Mouse (Mus musculus) intestine, embryonic 15.5 days (tissue): ENCODE data around the gene Smg5. TPM values are rescaled to one million over a fixed set of nuclear protein-coding genes. Genes with fewer than 3 reads are reported as not detected.

Experiments
- ATAC-seq: fragments of 200-750 bp; cut with Nextera tagmentation; 2 replicates; pipeline ENCODE4 v1.8.0; 2017; ENCODE audit warnings: moderate TSS enrichment, moderate library complexity
- H3K27ac ChIP-seq: fragments of 300-500 bp; sonication (generic); 2 replicates; pipeline ENCODE4 v1.5.1; 2015; ENCODE audit warnings: mild to moderate bottlenecking, inconsistent platforms
- H3K27me3 ChIP-seq: fragments of 300-500 bp; sonication (generic); replicated peaks from 2 replicates; pipeline ENCODE4 v1.6.1; 2015; ENCODE audit warnings: inconsistent platforms
- H3K36me3 ChIP-seq: fragments of 300-500 bp; sonication (generic); 2 replicates; pipeline ENCODE4 v1.6.1; 2015; ENCODE audit warnings: inconsistent platforms
- H3K4me1 ChIP-seq: fragments of 300-500 bp; sonication (generic); replicated peaks from 2 replicates; pipeline ENCODE4 v1.6.1; 2015; ENCODE audit warnings: inconsistent platforms
- H3K4me2 ChIP-seq: fragments of 300-500 bp; sonication (generic); replicated peaks from 2 replicates; pipeline ENCODE4 v1.6.1; 2015; ENCODE audit warnings: mild to moderate bottlenecking, inconsistent platforms
- H3K4me3 ChIP-seq: fragments of 300-500 bp; sonication (generic); replicated peaks from 2 replicates; pipeline ENCODE4 v1.5.1; 2015; ENCODE audit warnings: inconsistent platforms
- H3K9ac ChIP-seq: fragments of 300-500 bp; sonication (generic); 2 replicates; pipeline ENCODE4 v1.6.1; 2015; ENCODE audit warnings: inconsistent platforms
- H3K9me3 ChIP-seq: fragments of 300-500 bp; sonication (generic); 2 replicates; pipeline ENCODE4 v1.6.1; 2016; ENCODE audit warnings: inconsistent platforms
- WGBS: fragments of 180-500 bp; shearing (Covaris S2); methylation state at CpG from one replicate; pipeline ENCODE4 v1.1.7; 2015; 5-methylcytosine and 5-hydroxymethylcytosine counted together
- polyA plus RNA-seq: library from polyadenylated mRNA; unstranded; fragments of >200 nt; fragmentation: Nextera tagmentation; extraction: Ambion mirVana; gene quantifications from 2 replicates; pipeline ENCODE4 v1.2.1, GENCODE M21; 2015

The Smg5 gene
- polyA plus RNA-seq, 1 experiment from 2014 or later = 39.9 TPM

GRCm38 (mm10) chr3:88331282-88331681 is 4.8 kb upstream of the Smg5 start:
- Histone ChIP-seq H3K4me3 (no peak overlapping the region), H3K4me1 (peaks cover 3% of the 10 kb centered on the region; the same call in 1 of the 2 replicates), H3K27ac (no peak overlapping the region), H3K36me3 (peaks cover 6% of the 10 kb centered on the region; the same call in 1 of the 2 replicates), H3K9ac (no peak overlapping the region), H3K4me2 (no peak overlapping the region), H3K27me3 (no peaks in the 10 kb centered on the region), H3K9me3 (no peaks in the 10 kb centered on the region)
- WGBS = 38% methylated on average over 2 of the region's 2 CpGs
- ATAC-seq = no peak

- H3K4me2 ChIP-seq = peak overlapping the region; percentile 66
- H3K4me1 ChIP-seq = peaks cover 10% of the 10 kb centered on the region
- peak; percentile 83 for ATAC-seq
- H3K27me3 ChIP-seq = no peaks in the 10 kb centered on the region
- H3K9me3 ChIP-seq = no peaks in the 10 kb centered on the region
- peak overlapping the region; percentile 81 for H3K4me3 ChIP-seq
- peak overlapping the region; percentile 93 for H3K27ac ChIP-seq
- peaks cover 2% of the 10 kb centered on the region; the same call in 1 of the 2 replicates for H3K36me3 ChIP-seq
- peak overlapping the region; percentile 42 for H3K9ac ChIP-seq
- 34% methylated on average over 12 of the region's 12 CpGs for WGBS
Observed at GRCm38 (mm10) chr3:88334029-88334658, 1.9 kb upstream of the Smg5 start.

GRCm38 (mm10) chr3:88334902-88335435 is 1.1 kb upstream of the Smg5 start:
- H3K27ac ChIP-seq = peak overlapping the region; percentile 93
- no peaks in the 10 kb centered on the region for H3K9me3 ChIP-seq
- peaks cover 10% of the 10 kb centered on the region for H3K4me1 ChIP-seq
- peak overlapping the region; percentile 95 for H3K9ac ChIP-seq
- H3K27me3 ChIP-seq = no peaks in the 10 kb centered on the region
- peak overlapping the region; percentile 81 for H3K4me3 ChIP-seq
- no peaks in the 10 kb centered on the region for H3K36me3 ChIP-seq
- ATAC-seq = no peak
- 32% methylated on average over 3 of the region's 3 CpGs for WGBS
- peak overlapping the region; percentile 66 for H3K4me2 ChIP-seq

DNA sequence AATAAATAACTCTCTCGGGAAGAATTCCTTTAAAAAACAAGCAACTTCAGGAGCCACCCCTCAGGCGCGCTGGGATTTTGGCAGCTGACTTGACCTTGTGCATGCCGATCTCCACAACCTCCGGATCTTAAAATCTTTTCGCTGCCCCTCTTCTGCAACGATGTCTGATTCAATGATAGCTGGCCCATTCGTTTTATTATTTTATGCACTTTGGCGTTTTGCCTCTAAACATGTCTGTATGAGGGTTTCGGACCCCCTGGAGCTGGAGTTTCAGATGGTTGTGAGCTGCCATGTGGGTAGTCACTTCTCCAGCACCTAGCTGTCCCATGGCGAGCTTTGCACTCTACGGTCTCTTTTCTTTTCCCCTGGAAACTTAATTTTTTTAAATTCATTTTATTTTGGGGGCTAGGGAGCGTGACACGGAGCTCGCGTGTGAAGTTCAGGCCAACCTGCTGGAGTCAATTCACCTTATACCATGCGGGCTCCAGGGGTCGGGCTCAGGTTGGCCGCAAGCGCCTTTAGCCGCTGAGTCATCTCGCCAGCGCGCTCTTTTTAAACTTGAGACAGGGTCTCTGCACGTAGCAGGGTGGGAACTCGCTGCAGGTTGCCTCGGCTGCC is 515 bp upstream of the Smg5 start:
- Histone ChIP-seq H3K27me3 (no peaks in the 10 kb centered on the region), H3K27ac (peak overlapping the region; percentile 93)
- ATAC-seq = peak; percentile 31

GRCm38 (mm10) chr3:88337367-88338020 is 1.4 kb downstream of the Smg5 start:
- Histone ChIP-seq H3K9me3 (no peaks in the 10 kb centered on the region), H3K4me1 (peaks cover 10% of the 10 kb centered on the region), H3K36me3 (peaks cover 5% of the 10 kb centered on the region), H3K4me3 (peak overlapping the region; percentile 81; the same call in 1 of the 2 replicates), H3K4me2 (peak overlapping the region; percentile 60), H3K27ac (peak overlapping the region; percentile 45), H3K9ac (peak overlapping the region; percentile 11; the same call in 1 of the 2 replicates), H3K27me3 (no peaks in the 10 kb centered on the region)
- 54% methylated on average over 11 of the region's 11 CpGs for WGBS
- ATAC-seq = no peak

More for the DNA sequence above, 515 bp upstream of the Smg5 start:
- H3K9ac ChIP-seq = peak overlapping the region; percentile 95
- H3K9me3 ChIP-seq = no peaks in the 10 kb centered on the region
- under 1% methylated on average over 27 of the region's 27 CpGs for WGBS
- H3K36me3 ChIP-seq = no peaks in the 10 kb centered on the region
- H3K4me2 ChIP-seq = peak overlapping the region; percentile 66
- peaks cover 10% of the 10 kb centered on the region for H3K4me1 ChIP-seq
- H3K4me3 ChIP-seq = peak overlapping the region; percentile 81

DNA sequence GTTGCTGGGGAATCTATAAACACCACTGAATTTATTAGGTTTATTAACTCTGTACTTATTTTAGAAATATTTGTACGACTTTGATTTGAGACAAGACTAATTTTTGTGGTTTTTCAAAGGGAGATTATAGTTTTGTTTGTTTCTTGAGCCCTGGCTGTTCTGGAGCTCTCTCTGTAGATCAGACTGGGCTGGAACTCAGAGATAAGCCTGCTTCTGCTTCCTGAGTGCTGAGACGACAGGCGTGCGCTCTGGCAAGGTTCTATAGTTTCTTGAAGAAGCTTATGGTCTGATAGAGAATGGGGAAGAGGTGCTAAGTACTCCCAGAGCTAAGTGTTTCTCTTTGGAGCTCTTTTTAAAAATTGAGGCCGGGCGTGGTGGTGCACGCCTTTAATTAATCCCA is 2.3 kb downstream of the Smg5 start:
- Histone ChIP-seq H3K9me3 (no peaks in the 10 kb centered on the region), H3K4me2 (no peak overlapping the region), H3K36me3 (peaks cover 12% of the 10 kb centered on the region), H3K27me3 (no peaks in the 10 kb centered on the region), H3K27ac (no peak overlapping the region), H3K4me1 (peaks cover 8% of the 10 kb centered on the region), H3K4me3 (no peak overlapping the region), H3K9ac (no peak overlapping the region)
- WGBS = 91% methylated on average over 7 of the region's 7 CpGs
- no peak for ATAC-seq

DNA sequence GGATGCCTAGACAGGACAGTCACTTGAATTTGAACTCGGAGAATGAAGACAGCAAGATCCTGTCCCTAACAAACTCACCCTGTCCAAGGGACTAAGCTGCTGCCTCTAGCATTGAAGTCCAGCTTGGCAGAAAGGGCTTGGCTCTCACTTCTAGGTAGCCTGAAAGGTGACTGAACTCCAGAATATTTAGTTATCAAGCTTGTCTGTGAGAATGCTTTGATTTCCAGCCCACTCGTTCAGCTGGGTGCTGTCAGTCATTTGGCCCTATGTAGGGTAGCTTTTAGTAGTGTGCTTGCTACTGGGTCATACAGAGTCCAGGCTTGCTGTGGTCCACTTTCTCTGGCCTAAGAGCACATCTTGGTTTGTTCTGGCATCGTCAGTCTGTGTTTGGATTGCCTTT is 2.9 kb downstream of the Smg5 start:
- Histone ChIP-seq H3K36me3 (peaks cover 19% of the 10 kb centered on the region), H3K4me3 (no peak overlapping the region), H3K27ac (no peak overlapping the region), H3K27me3 (no peaks in the 10 kb centered on the region), H3K9ac (no peak overlapping the region), H3K9me3 (no peaks in the 10 kb centered on the region), H3K4me1 (peaks cover 7% of the 10 kb centered on the region), H3K4me2 (no peak overlapping the region)
- 69% methylated on average over 3 of the region's 3 CpGs for WGBS
- ATAC-seq = no peak

DNA sequence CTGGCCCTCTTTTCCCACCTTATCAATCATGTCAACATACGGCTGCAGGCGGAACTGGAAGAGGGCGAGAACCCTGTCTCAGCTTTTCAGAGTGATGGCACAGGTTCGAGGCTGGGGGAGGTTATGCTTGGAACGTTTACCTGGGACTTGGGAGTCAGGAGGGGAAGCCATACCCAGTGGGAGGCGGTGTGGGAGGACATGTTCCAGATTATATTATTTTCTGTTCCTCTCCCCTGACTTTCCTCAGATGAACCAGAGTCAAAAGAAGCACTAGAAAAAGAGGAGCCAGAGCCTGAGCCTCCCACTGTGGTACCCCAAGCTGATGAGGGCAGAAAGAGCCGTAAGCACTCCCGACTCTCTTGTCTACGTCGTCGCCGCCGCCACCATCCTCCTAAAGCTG is 14.7 kb downstream of the Smg5 start:
- no peak for ATAC-seq
- no peaks in the 10 kb centered on the region for H3K9me3 ChIP-seq
- no peak overlapping the region for H3K27ac ChIP-seq
- H3K4me1 ChIP-seq = no peaks in the 10 kb centered on the region
- no peak overlapping the region for H3K4me2 ChIP-seq
- H3K4me3 ChIP-seq = no peak overlapping the region
- H3K9ac ChIP-seq = no peak overlapping the region
- 88% methylated on average over 13 of the region's 13 CpGs for WGBS
- peaks cover 86% of the 10 kb centered on the region for H3K36me3 ChIP-seq
- no peaks in the 10 kb centered on the region for H3K27me3 ChIP-seq

DNA sequence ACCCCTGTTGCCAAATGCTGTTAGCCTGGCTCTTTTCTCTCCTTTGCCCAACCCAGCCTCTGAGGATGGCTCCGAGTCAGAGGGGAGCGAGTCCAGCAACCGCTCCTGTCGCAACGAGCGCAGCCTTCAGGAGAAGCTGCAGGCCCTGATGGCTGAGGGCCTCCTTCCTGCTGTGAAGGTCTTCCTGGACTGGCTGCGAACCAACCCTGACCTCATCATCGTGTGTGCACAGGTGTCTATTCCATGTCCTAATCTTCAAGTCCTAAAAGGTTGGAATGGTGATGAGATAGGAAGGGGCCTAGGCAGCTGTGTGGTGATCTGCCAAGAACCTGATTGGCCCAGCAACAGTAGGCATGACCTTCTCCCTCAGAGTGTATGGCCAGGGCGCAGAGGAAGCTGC is 16.8 kb downstream of the Smg5 start:
- Histone ChIP-seq H3K9ac (no peak overlapping the region), H3K27me3 (no peaks in the 10 kb centered on the region), H3K9me3 (no peaks in the 10 kb centered on the region), H3K4me3 (no peak overlapping the region), H3K4me1 (no peaks in the 10 kb centered on the region), H3K36me3 (peaks cover 85% of the 10 kb centered on the region), H3K4me2 (no peak overlapping the region), H3K27ac (no peak overlapping the region)
- WGBS = 95% methylated on average over 9 of the region's 9 CpGs
- no peak for ATAC-seq

GRCm38 (mm10) chr3:88354396-88355165 is 18.5 kb downstream of the Smg5 start:
- Histone ChIP-seq H3K4me3 (no peak overlapping the region), H3K27me3 (no peaks in the 10 kb centered on the region), H3K27ac (no peak overlapping the region), H3K36me3 (peaks cover 90% of the 10 kb centered on the region), H3K9ac (0 out of 2 replicates have a peak overlapping the region, but pooled peaks have one; percentile 5), H3K4me1 (no peaks in the 10 kb centered on the region), H3K9me3 (no peaks in the 10 kb centered on the region), H3K4me2 (no peak overlapping the region)
- ATAC-seq = no peak
- 91% methylated on average over 8 of the region's 8 CpGs for WGBS

GRCm38 (mm10) chr3:88359584-88359983 is 23.5 kb downstream of the Smg5 start:
- H3K27ac ChIP-seq = no peak overlapping the region
- WGBS = 79% methylated on average over 5 of the region's 5 CpGs
- no peak for ATAC-seq
- no peaks in the 10 kb centered on the region for H3K9me3 ChIP-seq
- H3K4me1 ChIP-seq = peaks cover 9% of the 10 kb centered on the region
- H3K27me3 ChIP-seq = peaks cover under 1% of the 10 kb centered on the region; the same call in 1 of the 2 replicates
- peaks cover 74% of the 10 kb centered on the region for H3K36me3 ChIP-seq
- no peak overlapping the region for H3K4me2 ChIP-seq
- H3K9ac ChIP-seq = no peak overlapping the region
- no peak overlapping the region for H3K4me3 ChIP-seq

DNA sequence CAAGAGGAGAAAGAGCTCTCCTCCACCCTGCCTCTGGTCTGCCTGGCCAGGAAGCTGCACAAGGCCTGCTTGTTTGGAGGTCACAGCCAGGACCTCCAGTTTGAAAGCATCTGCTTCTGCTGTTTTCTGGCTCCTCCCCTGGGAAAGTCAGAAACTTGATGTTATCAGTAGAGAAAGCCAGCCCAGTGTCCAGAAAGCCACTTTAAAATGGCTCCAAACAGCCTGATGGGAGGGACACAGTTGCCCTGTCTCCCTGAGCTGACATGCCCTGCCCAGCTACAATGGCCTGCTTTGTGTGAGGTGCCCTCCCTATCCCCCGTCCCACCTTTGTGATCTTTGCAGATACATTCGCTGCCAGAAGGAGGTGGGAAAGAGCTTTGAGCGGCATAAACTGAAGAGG is 23.9 kb downstream of the Smg5 start:
- Histone ChIP-seq H3K4me3 (no peak overlapping the region), H3K4me1 (peaks cover 13% of the 10 kb centered on the region), H3K27me3 (peaks cover 4% of the 10 kb centered on the region), H3K27ac (no peak overlapping the region), H3K4me2 (no peak overlapping the region), H3K36me3 (peaks cover 70% of the 10 kb centered on the region), H3K9ac (no peak overlapping the region), H3K9me3 (no peaks in the 10 kb centered on the region)
- ATAC-seq = no peak
- WGBS = 64% methylated on average over 3 of the region's 3 CpGs
